Mouse (Mus musculus) lung, embryonic 16.5 days (tissue): ENCODE results near the gene Loxl1. TPM values are rescaled to one million over a fixed set of nuclear protein-coding genes. Genes with fewer than 3 reads are reported as not detected.

Source experiments
- polyA plus RNA-seq: library from polyadenylated mRNA; unstranded; fragments of >200 nt; fragmentation: Nextera tagmentation; extraction: Ambion mirVana; gene quantifications from 2 replicates; pipeline ENCODE4 v1.2.1, GENCODE M21; 2015

Gene Loxl1
- polyA plus RNA-seq, 1 experiment from 2014 or later: 38.6 TPM

Other genes with a start within 250 kb of the Loxl1 start
- 1.0 TPM in 2 replicates for gene Stra6, start 249.4 kb downstream of the Loxl1 start, polyA plus RNA-seq
- gene Ccdc33, start 194.4 kb downstream of the Loxl1 start, polyA plus RNA-seq: 0.68 and 1.4 TPM in 2 replicates
- 79.4 and 79.9 TPM in 2 replicates for gene Islr, start 108.9 kb downstream of the Loxl1 start, polyA plus RNA-seq
- 0.25 and 0.38 TPM in 2 replicates for gene Islr2, start 108.9 kb downstream of the Loxl1 start, polyA plus RNA-seq
- gene Pml, start 63.4 kb downstream of the Loxl1 start, polyA plus RNA-seq: 20.4 and 21.6 TPM in 2 replicates
- gene Stoml1, start 60.0 kb downstream of the Loxl1 start, polyA plus RNA-seq: 28.7 and 28.8 TPM in 2 replicates
- not detected in 2 replicates for gene Tbc1d21, start 57.3 kb upstream of the Loxl1 start, polyA plus RNA-seq
- 0.44 and 0.74 TPM in 2 replicates for gene Insyn1, start 175.4 kb upstream of the Loxl1 start, polyA plus RNA-seq
- gene Cd276, start 242.3 kb upstream of the Loxl1 start, polyA plus RNA-seq: 33.0 and 41.2 TPM in 2 replicates